11 mouse cellular contexts compared by ENCODE assay signal in the genomic region with DNA sequence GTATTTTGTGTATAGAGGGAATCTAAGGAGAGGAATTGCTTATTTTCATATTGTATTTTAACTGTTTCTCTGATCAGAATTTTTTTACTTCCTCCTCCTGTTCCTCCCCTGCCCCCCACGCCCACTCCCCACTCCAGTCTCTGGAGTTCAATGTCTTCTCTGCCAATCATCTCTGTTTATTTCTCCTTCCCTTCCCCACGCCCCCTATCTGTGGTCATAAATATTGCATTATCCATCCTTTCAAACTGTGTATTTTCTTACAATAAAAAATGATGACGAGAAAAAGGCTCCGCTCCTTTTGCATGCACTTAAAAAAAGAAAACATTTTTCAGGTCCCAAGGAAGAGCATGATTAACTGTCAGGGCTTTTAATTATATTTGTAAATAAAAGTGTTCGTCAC. TPM values are rescaled to one million over a fixed set of nuclear protein-coding genes. Genes with fewer than 3 reads are reported as not detected.
DNase-seq lines count a peak whose midpoint lies in the region; ATAC-seq and TF ChIP-seq lines count a peak whose summit lies in the region.
"Had no signal": no experiment of that assay in that cellular context is flagged by ENCODE, and none has a peak within 500 bp of the region (broad histone marks: within the 10 kb centered on the region; RNA-seq: fewer than 3 reads in every experiment).

No protein-coding gene starts in this region.

- no peaks in the 10 kb centered on the region for H3K27me3 ChIP-seq in forebrain, postnatal 0 days (ENCODE audit: insufficient read depth, low read length)
- no peaks in the 10 kb centered on the region for H3K27me3 ChIP-seq in forebrain, embryonic 12.5 days
- H3K27me3 ChIP-seq in liver, postnatal 0 days (ENCODE audit: insufficient read depth, low read length), result no peaks in the 10 kb centered on the region
- H3K27me3 ChIP-seq in liver, embryonic 12.5 days (replicated peaks), result no peaks in the 10 kb centered on the region
- H3K27me3 ChIP-seq in ES-Bruce4 (ENCODE audit: control insufficient read depth, insufficient read depth, low read length, poor library complexity, severe bottlenecking), result no peaks in the 10 kb centered on the region

- H3K4me3 ChIP-seq in forebrain, postnatal 0 days (ENCODE audit: low read depth, low read length), result no peak overlapping the region
- no peak overlapping the region for H3K4me3 ChIP-seq in forebrain, embryonic 12.5 days (replicated peaks)
- no peak overlapping the region for H3K4me3 ChIP-seq in liver, postnatal 0 days (ENCODE audit: low read depth, low read length)
- no peak overlapping the region for H3K4me3 ChIP-seq in liver, embryonic 12.5 days
- no peak overlapping the region for H3K4me3 ChIP-seq in ES-Bruce4 (ENCODE audit: low read depth, low read length)
- H3K4me3 ChIP-seq: myocyte had no signal

- no peak for ATAC-seq in forebrain, postnatal 0 days
- ATAC-seq in forebrain, embryonic 12.5 days (ENCODE audit: low FRiP score), result no peak
- ATAC-seq in liver, postnatal 0 days, result no peak
- no peak for ATAC-seq in liver, embryonic 12.5 days
- ATAC-seq: activated CD4-positive, CD25-positive, alpha-beta regulatory T cell, adult 4 months had no signal

- peak; percentile 24 for DNase-seq in forebrain, postnatal 0 days
- no peak for DNase-seq in liver, postnatal 0 days
- peak; percentile 53 for DNase-seq in retina, postnatal 1 day
- no peak for DNase-seq in adrenal gland, adult 8-10 months
- DNase-seq: kidney, postnatal 14 days had no signal

- H3K4me1 ChIP-seq in forebrain, postnatal 0 days (ENCODE audit: insufficient read depth), result no peaks in the 10 kb centered on the region
- H3K4me1 ChIP-seq in forebrain, embryonic 12.5 days, result no peaks in the 10 kb centered on the region
- H3K4me1 ChIP-seq in liver, postnatal 0 days (ENCODE audit: insufficient read depth), result no peaks in the 10 kb centered on the region
- H3K4me1 ChIP-seq in liver, embryonic 12.5 days, result no peaks in the 10 kb centered on the region
- no peaks in the 10 kb centered on the region for H3K4me1 ChIP-seq in ES-Bruce4 (ENCODE audit: control insufficient read depth, insufficient read depth, low read length)

- no peaks in the 10 kb centered on the region for H3K9me3 ChIP-seq in forebrain, postnatal 0 days (ENCODE audit: low read length)
- no peaks in the 10 kb centered on the region for H3K9me3 ChIP-seq in forebrain, embryonic 12.5 days
- no peaks in the 10 kb centered on the region for H3K9me3 ChIP-seq in liver, postnatal 0 days (ENCODE audit: low read length)
- H3K9me3 ChIP-seq in liver, embryonic 12.5 days (replicated peaks), result no peaks in the 10 kb centered on the region
- no peaks in the 10 kb centered on the region for H3K9me3 ChIP-seq in ES-Bruce4 (replicated peaks; ENCODE audit: control insufficient read depth, insufficient read depth, low read length, poor library complexity, severe bottlenecking)

- no peak for TF ChIP-seq POLR2A in ES-Bruce4 (IDR thresholded peaks at IDR 0.05; ENCODE audit: insufficient read depth, low read length)

- peak; percentile 63 for TF ChIP-seq CTCF in forebrain, postnatal 0 days (IDR thresholded peaks at IDR 0.05; ENCODE audit: low read depth)
- peak; percentile 56 for TF ChIP-seq CTCF in liver, postnatal 0 days (IDR thresholded peaks at IDR 0.05; ENCODE audit: low read depth)
- peak; percentile 5 for TF ChIP-seq CTCF in ES-Bruce4 (IDR thresholded peaks at IDR 0.05; ENCODE audit: low read depth, low read length)

- H3K27ac ChIP-seq in forebrain, postnatal 0 days (ENCODE audit: low read depth, low read length), result no peak overlapping the region
- H3K27ac ChIP-seq in forebrain, embryonic 12.5 days, result no peak overlapping the region
- no peak overlapping the region for H3K27ac ChIP-seq in liver, postnatal 0 days (ENCODE audit: low read depth)
- H3K27ac ChIP-seq in liver, embryonic 12.5 days, result no peak overlapping the region
- H3K27ac ChIP-seq in ES-Bruce4 (ENCODE audit: insufficient read depth, low read length), result no peak overlapping the region

- H3K4me2 ChIP-seq in forebrain, postnatal 0 days (ENCODE audit: low read depth), result no peak overlapping the region
- H3K4me2 ChIP-seq in forebrain, embryonic 12.5 days, result no peak overlapping the region
- no peak overlapping the region for H3K4me2 ChIP-seq in liver, postnatal 0 days (ENCODE audit: low read depth, low read length)
- no peak overlapping the region for H3K4me2 ChIP-seq in liver, embryonic 12.5 days
- H3K4me2 ChIP-seq: liver, embryonic 11.5 days had no signal

- 57% methylated on average over 5 of the region's 5 CpGs for WGBS in forebrain, postnatal 0 days
- 69% methylated on average over 5 of the region's 5 CpGs for WGBS in forebrain, embryonic 12.5 days
- 65% methylated on average over 5 of the region's 5 CpGs for WGBS in liver, postnatal 0 days (ENCODE audit: insufficient replicate concordance)
- 57% methylated on average over 5 of the region's 5 CpGs for WGBS in liver, embryonic 12.5 days (ENCODE audit: insufficient replicate concordance)

- H3K36me3 ChIP-seq in forebrain, postnatal 0 days (ENCODE audit: insufficient read depth), result peaks cover 23% of the 10 kb centered on the region
- peaks cover 10% of the 10 kb centered on the region for H3K36me3 ChIP-seq in forebrain, embryonic 12.5 days (replicated peaks)
- peaks cover 20% of the 10 kb centered on the region; the same call in 1 of the 2 replicates for H3K36me3 ChIP-seq in liver, postnatal 0 days (replicated peaks; ENCODE audit: insufficient read depth, low read length)
- H3K36me3 ChIP-seq in liver, embryonic 12.5 days, result peaks cover 50% of the 10 kb centered on the region
- H3K36me3 ChIP-seq in ES-Bruce4 (ENCODE audit: control insufficient read depth, insufficient read depth, low read length, poor library complexity, severe bottlenecking), result no peaks in the 10 kb centered on the region

- H3K9ac ChIP-seq in forebrain, postnatal 0 days, result no peak overlapping the region
- no peak overlapping the region for H3K9ac ChIP-seq in forebrain, embryonic 12.5 days
- no peak overlapping the region for H3K9ac ChIP-seq in liver, postnatal 0 days (replicated peaks)
- no peak overlapping the region for H3K9ac ChIP-seq in liver, embryonic 12.5 days
- no peak overlapping the region for H3K9ac ChIP-seq in ES-Bruce4 (ENCODE audit: low read depth, poor library complexity, severe bottlenecking)

- TF ChIP-seq EP300 in liver, postnatal 0 days (IDR thresholded peaks at IDR 0.05; ENCODE audit: low read depth), result no peak
- no peak for TF ChIP-seq EP300 in ES-Bruce4 (IDR thresholded peaks at IDR 0.05; ENCODE audit: insufficient read depth, low read depth, low read length)

RNA-seq across cellular contexts. Expression of gene Pebp1, which starts 12.6 kb away (rescaled TPM):
- total RNA-seq in forebrain, postnatal 0 days (2014; rRNA removed), result 1,357 and 1,641 TPM in 2 replicates
- 1,186 and 1,234 TPM in 2 replicates for polyA plus RNA-seq in forebrain, postnatal 0 days (2015; fragmentation: Nextera tagmentation; extraction: Ambion mirVana)
- 856 and 860 TPM in 2 replicates for polyA plus RNA-seq in forebrain, embryonic 12.5 days (2016; fragmentation: Nextera tagmentation; extraction: Ambion mirVana)
- 120 and 129 TPM in 2 replicates for polyA plus RNA-seq in liver, postnatal 0 days (2015; fragmentation: Nextera tagmentation; extraction: Ambion mirVana)
- 311 and 318 TPM in 2 replicates for polyA plus RNA-seq in liver, embryonic 12.5 days (2016; fragmentation: Nextera tagmentation; extraction: Ambion mirVana)
- 246 and 264 TPM in 2 replicates for polyA plus RNA-seq in ES-Bruce4 (2011; ENCODE audit: insufficient read depth, insufficient read length, low read depth, missing spikeins)
- 1,000 to 10,000 TPM; 1,354 to 1,788 (median 1,543) TPM for total RNA-seq in adrenal gland, adult 8-10 months (2022)

RNA-seq across cellular contexts. Expression of gene Vsig10, which starts 44.1 kb away (rescaled TPM):
- 1.0 and 1.4 TPM in 2 replicates for total RNA-seq in forebrain, postnatal 0 days (2014; rRNA removed)
- 0.77 and 1.4 TPM in 2 replicates for polyA plus RNA-seq in forebrain, postnatal 0 days (2015; fragmentation: Nextera tagmentation; extraction: Ambion mirVana)
- 3.0 and 3.7 TPM in 2 replicates for polyA plus RNA-seq in forebrain, embryonic 12.5 days (2016; fragmentation: Nextera tagmentation; extraction: Ambion mirVana)
- 2.1 and 2.9 TPM in 2 replicates for polyA plus RNA-seq in liver, postnatal 0 days (2015; fragmentation: Nextera tagmentation; extraction: Ambion mirVana)
- polyA plus RNA-seq in liver, embryonic 12.5 days (2016; fragmentation: Nextera tagmentation; extraction: Ambion mirVana), result 2.1 and 2.4 TPM in 2 replicates
- 15.7 and 21.6 TPM in 2 replicates for polyA plus RNA-seq in ES-Bruce4 (2011; ENCODE audit: insufficient read depth, insufficient read length, low read depth, missing spikeins)
- 10 to 100 TPM; 22.2 to 64.9 (median 42.7) TPM for total RNA-seq in adrenal gland, adult 8-10 months (2022)

Comparison
In these comparisons a context has a peak if more than half of its experiments do, and no peak if none do; other contexts are left out.
1. DNase-seq: peak in forebrain, postnatal 0 days (single experiment) and retina, postnatal 1 day (single experiment); none in liver, postnatal 0 days (single experiment) and adrenal gland, adult 8-10 months (single experiment).
2. CTCF ChIP-seq: peak in every context shown above with its lines; median percentile 63 in forebrain, postnatal 0 days; 56 in liver, postnatal 0 days; 5 in ES-Bruce4.